Mouse (Mus musculus): Measurements from ENCODE around the gene Hsp90ab1. TPM values are rescaled to one million over a fixed set of nuclear protein-coding genes. Genes with fewer than 3 reads are reported as not detected.

Hsp90ab1 gene
- polyA plus RNA-seq, 1 experiment = 194 TPM

DNA sequence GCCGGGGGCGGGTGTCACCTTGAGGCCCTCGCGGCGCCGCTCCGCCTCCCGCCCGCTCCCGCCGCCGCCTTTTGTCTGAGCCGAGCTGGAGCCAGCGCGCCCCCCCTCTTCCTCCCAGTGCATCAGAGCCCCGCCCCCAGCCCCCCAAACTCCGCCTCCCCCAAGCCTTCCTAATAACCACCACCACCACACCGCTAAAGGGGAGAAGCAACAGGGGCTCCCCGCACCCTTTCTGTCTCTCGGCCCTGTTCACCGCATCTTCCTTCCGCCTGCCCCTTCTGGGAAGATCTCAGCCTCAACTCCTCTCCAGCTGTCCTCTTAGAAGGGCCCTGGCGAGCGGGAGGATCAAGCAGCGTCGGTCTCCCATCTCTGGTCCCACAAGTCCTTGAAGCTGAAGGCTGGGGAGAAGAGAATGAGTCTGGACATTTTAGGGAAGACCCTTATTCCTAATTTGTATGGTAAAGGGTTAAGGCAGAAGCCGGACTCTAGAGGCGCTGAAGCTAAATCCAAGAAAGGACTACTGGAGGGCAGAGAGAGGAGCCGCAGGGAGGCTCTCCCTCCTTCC, 23.4 kb downstream of the Hsp90ab1 start, which contains the start of gene Tmem151b:
Gene Tmem151b (minus strand): TSS at position 61 of the 565 bp plus-strand sequence.
- WGBS = 7% methylated on average over 16 of the region's 29 CpGs
- Histone ChIP-seq H3K4me1 (ENCODE audit: control insufficient read depth, insufficient read depth, insufficient read length) (peaks cover 15% of the 10 kb centered on the region; the same call in 1 of the 2 replicates), H3K27me3 (ENCODE audit: control insufficient read depth, insufficient read depth, low read length) (peaks cover 19% of the 10 kb centered on the region), H3K4me3 (ENCODE audit: extremely low read depth, insufficient read depth, insufficient read length) (peak within 1 kb of the TSS; percentile 26; the same call in 1 of the 2 replicates), H3K27ac (ENCODE audit: insufficient read depth, low read length) (no peak within 1 kb of the TSS), H3K36me3 (ENCODE audit: control insufficient read depth, insufficient read depth, low read length) (no peaks in the 10 kb centered on the region)
- TF ChIP-seq CTCF (IDR thresholded peaks at IDR 0.05; ENCODE audit: extremely low read depth, insufficient read depth, insufficient read length, insufficient replicate concordance) = no peak
- no peak for TF ChIP-seq POLR2A (IDR thresholded peaks at IDR 0.05; ENCODE audit: low read depth, low read length)
- DNase-seq (ENCODE audit: low read depth in 1 of 2, low spot score in 2 of 2) = no peak

DNA sequence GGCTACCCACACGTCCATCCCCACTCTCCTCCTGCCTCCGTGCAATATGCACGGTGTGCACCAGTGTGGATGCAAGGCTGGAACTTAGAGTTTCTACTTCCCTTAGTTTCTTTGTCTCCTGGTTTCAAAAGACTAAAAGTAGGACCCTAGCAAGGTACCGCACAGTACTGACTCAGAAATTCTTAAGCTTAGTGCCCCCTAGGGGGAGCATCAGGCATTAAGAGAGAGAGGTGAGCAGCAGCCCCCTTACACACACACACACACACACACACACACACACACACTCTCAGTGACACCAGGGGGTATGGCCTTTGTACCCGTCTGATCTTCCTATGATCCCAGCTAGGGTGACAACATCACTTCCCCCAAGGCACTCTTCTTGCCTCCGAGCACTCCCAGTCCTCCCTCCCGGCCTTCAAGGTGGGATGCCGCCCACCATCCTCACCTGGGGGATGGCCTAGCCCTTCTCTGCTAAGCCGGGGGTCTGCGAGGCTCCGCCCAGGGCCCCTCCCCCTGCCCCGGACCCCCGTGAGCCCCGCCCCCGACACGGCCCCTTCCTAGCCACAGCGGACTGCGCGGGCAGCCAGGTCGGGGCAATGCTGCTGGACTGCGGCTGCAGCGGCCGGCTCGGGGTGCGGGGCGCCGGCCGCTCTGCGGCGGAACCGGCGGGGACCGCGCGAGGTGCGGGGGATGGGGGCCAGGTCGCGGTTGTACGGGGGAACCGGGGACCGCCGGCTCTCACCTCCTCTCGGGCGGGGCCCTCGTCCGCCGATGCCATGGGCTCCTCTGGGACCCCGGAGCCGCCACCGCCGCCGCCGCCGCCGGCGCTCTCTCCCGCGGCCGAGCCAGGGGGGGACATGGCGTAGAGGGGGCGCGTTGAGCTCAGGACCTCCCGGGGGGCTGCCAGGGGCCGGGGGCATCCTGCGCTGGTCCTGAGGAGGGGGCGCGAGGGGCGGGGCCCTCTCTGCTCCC, 24.2 kb downstream of the Hsp90ab1 start:
- Histone ChIP-seq H3K4me3 (ENCODE audit: extremely low read depth, insufficient read depth, insufficient read length) (peak overlapping the region; percentile 26; the same call in 1 of the 2 replicates), H3K4me1 (ENCODE audit: control insufficient read depth, insufficient read depth, insufficient read length) (peaks cover 15% of the 10 kb centered on the region; the same call in 1 of the 2 replicates), H3K36me3 (ENCODE audit: control insufficient read depth, insufficient read depth, low read length) (no peaks in the 10 kb centered on the region), H3K27ac (ENCODE audit: insufficient read depth, low read length) (no peak overlapping the region), H3K27me3 (ENCODE audit: control insufficient read depth, insufficient read depth, low read length) (peaks cover 24% of the 10 kb centered on the region)
- no peak for TF ChIP-seq POLR2A (IDR thresholded peaks at IDR 0.05; ENCODE audit: low read depth, low read length)
- no peak for TF ChIP-seq CTCF (IDR thresholded peaks at IDR 0.05; ENCODE audit: extremely low read depth, insufficient read depth, insufficient read length, insufficient replicate concordance)
- DNase-seq (ENCODE audit: low read depth in 1 of 2, low spot score in 2 of 2) = no peak
- 5% methylated on average over 57 of the region's 68 CpGs for WGBS

DNA sequence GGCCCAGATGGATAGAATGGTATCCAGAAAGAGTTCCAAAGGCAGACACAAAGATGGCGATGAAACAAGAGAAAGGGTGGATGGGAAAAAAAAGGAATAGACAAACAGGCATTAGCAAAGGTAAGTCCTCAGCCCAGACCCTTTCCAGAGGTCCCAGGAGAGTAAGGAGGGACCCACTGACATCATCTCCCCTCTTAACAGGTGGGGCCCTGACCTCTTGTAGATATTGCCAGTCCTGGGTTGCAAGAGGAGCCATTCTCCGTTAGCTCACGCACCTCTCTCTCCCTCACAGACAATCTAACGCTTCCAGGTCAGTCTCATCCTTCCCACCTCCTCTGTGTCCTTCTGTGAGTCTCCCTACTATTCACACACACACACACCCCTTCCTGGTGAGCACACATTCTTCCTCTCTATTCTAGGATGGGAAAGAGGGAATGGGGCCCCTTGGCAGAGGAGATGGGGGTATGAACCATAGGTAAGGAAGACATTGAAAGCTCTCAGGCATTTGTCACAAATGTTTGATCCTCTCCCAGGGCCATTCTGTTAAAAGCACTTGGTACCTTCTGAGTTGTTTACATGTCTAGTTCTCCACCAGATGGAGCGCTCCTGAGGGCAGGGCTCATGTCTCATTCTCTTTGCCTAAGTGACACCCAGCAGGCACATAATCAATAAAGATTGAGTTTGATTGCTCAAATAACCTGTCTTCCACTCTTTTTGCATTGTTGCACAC, 25.4 kb downstream of the Hsp90ab1 start:
- H3K36me3 ChIP-seq (ENCODE audit: control insufficient read depth, insufficient read depth, low read length) = no peaks in the 10 kb centered on the region
- H3K4me1 ChIP-seq (ENCODE audit: control insufficient read depth, insufficient read depth, insufficient read length) = peaks cover 15% of the 10 kb centered on the region; the same call in 1 of the 2 replicates
- H3K4me3 ChIP-seq (ENCODE audit: extremely low read depth, insufficient read depth, insufficient read length) = no peak overlapping the region
- whole genome bisulfite sequencing = 91% methylated on average over 5 of the region's 5 CpGs
- H3K27me3 ChIP-seq (ENCODE audit: control insufficient read depth, insufficient read depth, low read length) = peaks cover 24% of the 10 kb centered on the region
- no peak for DNase-seq (ENCODE audit: low read depth in 1 of 2, low spot score in 2 of 2)
- H3K27ac ChIP-seq (ENCODE audit: insufficient read depth, low read length) = no peak overlapping the region
- no peak for TF ChIP-seq CTCF (IDR thresholded peaks at IDR 0.05; ENCODE audit: extremely low read depth, insufficient read depth, insufficient read length, insufficient replicate concordance)
- no peak for TF ChIP-seq POLR2A (IDR thresholded peaks at IDR 0.05; ENCODE audit: low read depth, low read length)

DNA sequence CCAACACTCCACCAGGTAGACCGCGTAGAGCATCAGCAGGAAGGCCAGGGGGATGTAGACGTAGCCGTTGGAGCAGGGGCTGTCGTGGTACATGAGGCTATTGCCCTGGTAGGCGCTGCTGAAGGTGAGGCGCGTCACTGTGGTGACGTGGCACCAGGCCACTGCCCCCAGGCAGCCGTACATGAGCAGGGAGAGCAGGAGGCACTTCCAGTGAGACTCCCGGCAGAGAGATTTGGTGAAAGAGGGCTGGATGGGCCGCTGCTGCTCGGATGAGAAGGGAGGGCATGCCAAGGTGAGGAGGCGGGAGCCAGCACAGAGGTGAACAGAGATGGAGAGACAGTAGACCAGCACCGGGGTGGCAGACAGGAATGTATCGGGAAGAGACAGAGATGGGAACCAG, 26.1 kb downstream of the Hsp90ab1 start:
- no peak overlapping the region for H3K27ac ChIP-seq (ENCODE audit: insufficient read depth, low read length)
- WGBS = 83% methylated on average over 16 of the region's 16 CpGs
- H3K4me1 ChIP-seq (ENCODE audit: control insufficient read depth, insufficient read depth, insufficient read length) = peaks cover 15% of the 10 kb centered on the region; the same call in 1 of the 2 replicates
- H3K27me3 ChIP-seq (ENCODE audit: control insufficient read depth, insufficient read depth, low read length) = peaks cover 24% of the 10 kb centered on the region
- H3K36me3 ChIP-seq (ENCODE audit: control insufficient read depth, insufficient read depth, low read length) = no peaks in the 10 kb centered on the region
- TF ChIP-seq POLR2A (IDR thresholded peaks at IDR 0.05; ENCODE audit: low read depth, low read length) (no peak), CTCF (IDR thresholded peaks at IDR 0.05; ENCODE audit: extremely low read depth, insufficient read depth, insufficient read length, insufficient replicate concordance) (no peak)
- no peak for DNase-seq (ENCODE audit: low read depth in 1 of 2, low spot score in 2 of 2)
- no peak overlapping the region for H3K4me3 ChIP-seq (ENCODE audit: extremely low read depth, insufficient read depth, insufficient read length)

DNA sequence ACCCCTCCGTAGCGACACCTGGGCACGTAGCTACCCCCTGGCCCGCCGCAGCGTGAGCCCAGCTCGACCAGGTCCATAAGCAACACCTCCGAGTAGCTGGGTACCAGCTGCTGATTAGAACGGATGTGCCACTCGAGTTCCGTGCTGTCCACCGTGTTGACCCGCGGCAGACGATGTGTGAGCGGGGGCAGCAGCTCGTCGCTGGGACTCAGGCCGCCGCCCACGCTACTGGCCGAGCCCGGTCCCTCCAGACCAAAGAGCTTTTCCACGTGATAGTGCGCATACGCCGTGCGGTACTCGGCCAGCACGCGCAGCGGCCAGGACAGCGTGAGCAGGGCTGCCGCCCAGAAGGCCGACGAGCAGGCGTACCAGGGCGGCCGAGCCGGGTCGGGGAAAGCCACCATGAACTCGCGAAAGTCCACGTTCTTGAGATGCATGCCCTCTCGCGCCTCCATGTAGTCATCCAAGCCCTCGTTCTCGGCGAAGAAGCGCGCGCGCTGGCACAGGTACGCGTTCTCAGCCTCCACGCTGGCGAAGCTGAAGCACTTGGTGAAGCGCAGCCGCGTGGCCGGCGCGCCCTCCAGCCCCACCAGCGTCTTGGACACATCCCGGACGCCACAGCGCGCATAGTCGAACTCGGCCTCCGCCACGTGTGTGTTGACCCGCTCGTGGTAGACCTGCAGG, 27.7 kb downstream of the Hsp90ab1 start:
- no peak overlapping the region for H3K4me3 ChIP-seq (ENCODE audit: extremely low read depth, insufficient read depth, insufficient read length)
- no peak for DNase-seq (ENCODE audit: low read depth in 1 of 2, low spot score in 2 of 2)
- peaks cover 15% of the 10 kb centered on the region; the same call in 1 of the 2 replicates for H3K4me1 ChIP-seq (ENCODE audit: control insufficient read depth, insufficient read depth, insufficient read length)
- TF ChIP-seq CTCF (IDR thresholded peaks at IDR 0.05; ENCODE audit: extremely low read depth, insufficient read depth, insufficient read length, insufficient replicate concordance) (no peak), POLR2A (IDR thresholded peaks at IDR 0.05; ENCODE audit: low read depth, low read length) (no peak)
- no peaks in the 10 kb centered on the region for H3K36me3 ChIP-seq (ENCODE audit: control insufficient read depth, insufficient read depth, low read length)
- 21% methylated on average over 74 of the region's 74 CpGs for WGBS
- no peak overlapping the region for H3K27ac ChIP-seq (ENCODE audit: insufficient read depth, low read length)
- peaks cover 24% of the 10 kb centered on the region for H3K27me3 ChIP-seq (ENCODE audit: control insufficient read depth, insufficient read depth, low read length)

DNA sequence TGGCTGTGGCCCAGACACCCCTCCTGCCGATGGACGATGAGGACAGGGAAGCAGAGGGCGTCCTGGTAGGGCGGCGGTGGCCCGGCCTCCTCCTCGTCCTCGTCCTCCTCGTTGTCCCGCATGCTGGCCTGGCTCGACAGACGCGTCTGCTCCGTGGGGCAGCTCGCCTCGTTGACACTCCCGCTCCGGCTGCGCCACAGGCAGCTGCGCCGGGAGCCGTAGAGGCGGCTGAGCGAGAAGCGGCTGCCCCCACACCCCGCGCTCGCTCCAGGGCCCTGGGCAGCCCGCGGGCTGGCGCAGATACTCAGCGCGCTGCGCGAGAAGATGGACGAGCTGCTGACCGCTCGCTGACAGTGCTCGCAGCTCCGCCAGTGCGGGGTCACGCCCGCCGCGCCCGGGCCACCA, 28.2 kb downstream of the Hsp90ab1 start:
- H3K4me1 ChIP-seq (ENCODE audit: control insufficient read depth, insufficient read depth, insufficient read length) = peaks cover 15% of the 10 kb centered on the region; the same call in 1 of the 2 replicates
- WGBS = 23% methylated on average over 46 of the region's 46 CpGs
- no peak overlapping the region for H3K4me3 ChIP-seq (ENCODE audit: extremely low read depth, insufficient read depth, insufficient read length)
- no peak for TF ChIP-seq POLR2A (IDR thresholded peaks at IDR 0.05; ENCODE audit: low read depth, low read length)
- TF ChIP-seq CTCF (IDR thresholded peaks at IDR 0.05; ENCODE audit: extremely low read depth, insufficient read depth, insufficient read length, insufficient replicate concordance) = no peak
- no peak overlapping the region for H3K27ac ChIP-seq (ENCODE audit: insufficient read depth, low read length)
- no peak for DNase-seq (ENCODE audit: low read depth in 1 of 2, low spot score in 2 of 2)
- peaks cover 24% of the 10 kb centered on the region for H3K27me3 ChIP-seq (ENCODE audit: control insufficient read depth, insufficient read depth, low read length)
- no peaks in the 10 kb centered on the region for H3K36me3 ChIP-seq (ENCODE audit: control insufficient read depth, insufficient read depth, low read length)

All from spleen, adult 2 months (tissue).